Mouse (Mus musculus) telencephalon, adult 2 months (tissue): ENCODE results near the gene 4933411K16Rik.

Experiments
- DNase-seq: peaks from one replicate; pipeline ENCODE4 v3.0.0-alpha.2; 2011; ENCODE audit warnings: low read depth, low spot score

The 4933411K16Rik gene

DNA sequence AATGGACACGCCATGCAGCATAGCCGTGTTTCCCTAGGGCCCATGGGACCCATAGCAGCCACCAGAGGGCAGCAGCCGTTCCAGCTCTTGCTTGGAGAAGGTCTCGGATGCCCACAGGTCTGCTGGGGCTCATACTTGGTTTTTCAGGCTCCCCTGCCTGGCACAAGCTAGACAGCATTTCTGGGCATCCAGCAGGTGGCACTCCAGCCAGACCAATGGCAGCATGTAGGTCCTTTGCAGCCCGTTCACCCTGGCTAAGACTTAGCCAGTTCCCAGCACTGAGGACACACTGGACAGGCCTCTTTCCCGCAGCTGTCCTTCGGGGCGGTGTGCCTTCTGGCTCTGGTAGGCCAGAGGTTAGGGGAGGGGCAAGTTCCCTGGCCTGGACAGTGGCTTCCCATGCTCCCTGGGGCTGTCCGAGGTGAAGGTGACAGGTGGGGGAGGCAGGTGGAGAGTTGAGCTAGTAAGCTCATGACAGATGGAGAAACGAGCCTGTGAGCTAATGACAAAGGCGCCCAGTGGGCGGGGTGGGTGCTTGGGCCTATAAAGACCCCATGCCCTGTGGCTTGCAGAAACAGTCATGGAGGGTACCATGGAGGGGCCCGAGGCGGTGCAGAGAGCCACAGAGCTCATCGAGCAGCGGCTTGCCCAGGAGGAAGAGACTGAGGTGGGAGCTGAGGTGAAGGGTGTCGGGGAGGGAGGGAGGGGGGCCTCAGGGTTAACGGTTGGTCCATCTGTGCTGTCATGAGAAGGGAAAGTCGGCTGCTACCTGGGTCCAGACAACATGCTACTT lies 16.4 kb upstream of the 4933411K16Rik start, which contains the start of gene Ankrd2:
Gene Ankrd2, plus strand, starts transcription at position 545 of the 793 bp plus-strand sequence.
- DNase-seq: peak; percentile 60

DNA sequence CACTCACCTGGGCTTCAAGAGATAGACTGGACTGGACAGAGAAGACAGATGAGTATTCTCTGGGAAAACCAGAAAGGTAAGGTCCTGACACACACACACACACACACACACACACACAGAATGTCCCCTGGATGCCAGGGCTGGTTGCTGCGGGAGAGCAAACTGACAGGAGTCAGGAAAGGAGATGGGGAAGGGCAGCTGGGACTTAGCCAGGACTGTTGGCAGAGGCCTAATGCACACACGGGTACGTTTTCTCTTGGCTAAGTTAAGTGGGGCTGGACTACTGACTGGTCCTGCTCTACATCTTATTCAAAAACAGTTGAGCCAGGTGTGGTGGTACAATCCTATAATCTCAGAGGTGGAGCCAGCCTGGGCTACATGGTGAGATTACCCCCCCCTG lies 15.7 kb upstream of the 4933411K16Rik start:
- no peak for DNase-seq

DNA sequence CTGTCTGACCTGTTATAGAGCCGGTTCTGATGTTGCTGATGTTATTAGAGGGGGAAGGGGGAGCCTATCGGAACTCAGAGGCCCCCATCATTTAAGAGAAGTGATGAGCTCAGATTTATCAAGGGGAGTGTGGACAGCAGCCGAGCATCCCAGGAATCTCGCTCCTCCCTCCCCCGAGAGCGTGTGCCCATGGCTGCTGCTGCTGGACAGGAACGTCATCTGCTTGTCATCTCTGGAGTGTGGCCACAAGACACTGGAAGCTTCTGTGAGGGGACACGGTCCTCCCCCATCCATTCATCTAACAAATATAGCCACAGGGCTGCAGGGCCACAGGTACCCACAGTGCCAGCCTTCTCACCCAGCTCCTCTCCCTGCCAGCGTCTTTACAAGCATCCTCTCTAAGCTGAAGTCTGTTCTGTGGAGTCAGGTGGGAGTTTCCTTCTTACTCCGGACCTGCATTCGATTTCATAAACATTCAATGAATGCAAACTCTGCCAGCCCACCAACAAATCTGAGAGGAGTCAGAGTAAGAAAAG lies 14.8 kb upstream of the 4933411K16Rik start:
- no peak for DNase-seq

GRCm38 (mm10) chr19:42038310-42038709 lies 13.7 kb upstream of the 4933411K16Rik start:
- no peak for DNase-seq

DNA sequence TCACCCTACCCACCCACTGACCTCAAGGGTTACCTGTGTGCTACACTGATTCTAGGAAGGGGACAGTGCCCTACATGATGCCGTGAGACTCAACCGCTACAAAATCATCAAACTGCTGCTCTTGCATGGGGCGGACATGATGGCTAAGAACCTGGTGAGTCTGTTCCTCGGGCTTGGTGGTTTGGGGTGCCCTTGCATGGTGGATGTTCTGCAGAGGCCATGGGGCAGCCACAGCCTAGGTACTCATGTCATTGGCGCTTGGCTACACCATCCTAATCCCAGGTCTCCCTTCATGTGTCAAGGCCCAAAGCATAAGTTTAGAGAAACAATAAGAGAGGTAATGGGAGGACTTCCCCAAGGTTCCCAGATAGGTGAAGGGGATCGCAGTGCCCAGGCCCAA lies 8.1 kb upstream of the 4933411K16Rik start:
- DNase-seq: no peak

- DNase-seq: no peak
Observed at GRCm38 (mm10) chr19:42045269-42046102, 6.6 kb upstream of the 4933411K16Rik start, which contains the start of gene Hoga1. TSS of gene Hoga1 (plus strand) at chr19:42045610.

DNA sequence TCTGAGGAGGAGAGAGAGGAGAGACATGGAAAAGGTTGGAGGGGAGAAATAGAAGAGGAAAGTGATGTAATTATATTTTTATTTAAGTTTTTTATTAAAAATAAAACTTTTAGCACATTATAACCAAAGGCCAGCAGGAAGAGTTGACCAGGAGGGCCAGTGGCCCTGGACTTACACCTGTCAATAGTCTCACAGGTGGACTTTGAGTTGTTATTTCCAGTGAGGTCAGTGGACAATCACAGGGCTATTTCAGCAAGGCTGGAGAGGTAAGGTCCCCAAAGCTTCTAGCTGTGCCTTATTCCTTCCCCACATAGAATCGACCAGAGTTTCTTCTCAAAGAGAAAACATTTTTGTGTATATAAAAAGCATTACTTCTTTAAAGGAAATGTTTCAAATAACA lies 1.8 kb upstream of the 4933411K16Rik start:
- no peak for DNase-seq

DNA sequence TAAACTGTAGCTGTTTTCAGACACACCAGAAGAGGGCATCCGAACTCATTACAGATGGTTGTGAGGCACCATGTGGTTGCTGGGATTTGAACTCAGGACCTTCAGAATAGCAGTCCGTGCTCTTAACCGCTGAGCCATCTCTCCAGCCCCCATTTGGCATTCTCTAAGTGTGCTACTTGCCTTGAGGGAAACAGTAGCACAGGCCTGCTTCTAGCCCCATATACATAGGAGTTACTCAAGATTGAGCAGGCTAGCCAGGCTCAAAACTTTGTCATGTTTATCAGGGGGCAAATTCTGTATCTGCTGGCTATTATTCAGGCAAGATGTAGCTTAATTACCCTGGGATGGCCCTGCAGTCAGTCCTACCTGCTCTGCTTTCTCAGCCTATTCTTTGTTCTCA lies 697 bp upstream of the 4933411K16Rik start:
- DNase-seq: no peak

- DNase-seq: no peak
Observed at GRCm38 (mm10) chr19:42054255-42054654, 2.2 kb downstream of the 4933411K16Rik start.

DNA sequence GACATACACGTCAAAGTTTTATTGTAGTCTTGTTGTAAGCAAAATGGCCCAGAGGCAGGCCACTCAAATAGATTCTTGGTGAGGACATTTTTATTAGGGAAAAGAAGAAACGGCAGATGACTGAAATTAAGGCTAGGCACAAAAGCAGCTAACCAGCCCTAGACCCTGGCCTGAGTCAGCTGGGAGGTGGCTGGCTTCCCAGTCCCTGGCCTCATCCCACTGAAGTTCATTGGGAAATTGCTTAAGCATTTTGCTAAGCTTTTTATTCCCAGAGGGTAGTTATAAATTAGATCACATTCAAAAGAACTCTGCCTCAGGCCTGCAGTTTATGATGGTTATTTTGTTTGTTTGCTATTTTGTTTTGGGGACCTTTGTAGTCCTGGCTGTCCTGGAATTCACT lies 3.8 kb downstream of the 4933411K16Rik start:
- no peak for DNase-seq

- no peak for DNase-seq
Observed at GRCm38 (mm10) chr19:42056719-42057409, 4.8 kb downstream of the 4933411K16Rik start.

GRCm38 (mm10) chr19:42058426-42058825 lies 6.4 kb downstream of the 4933411K16Rik start:
- no peak for DNase-seq

DNA sequence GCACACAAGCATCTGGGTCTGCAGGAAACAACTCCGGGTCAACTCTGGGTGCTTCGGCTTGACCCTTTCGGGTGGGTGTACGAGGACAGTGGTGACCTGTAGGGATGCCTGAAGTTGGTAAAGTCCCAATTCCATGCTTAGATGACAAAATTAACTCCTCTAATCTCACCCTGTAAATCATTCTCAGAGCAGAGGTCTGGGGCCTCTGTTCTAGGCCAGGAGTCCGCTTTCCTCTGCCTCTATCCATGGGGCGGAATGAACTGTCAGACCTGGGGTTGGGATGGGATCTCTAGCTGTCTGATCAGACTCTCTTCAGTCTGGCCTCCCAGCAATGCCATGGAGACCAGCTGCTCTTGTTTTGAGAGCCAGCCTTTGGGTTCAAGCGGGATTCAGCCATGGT lies 9.4 kb downstream of the 4933411K16Rik start:
- DNase-seq: no peak

GRCm38 (mm10) chr19:42068441-42069240 lies 16.6 kb downstream of the 4933411K16Rik start:
- DNase-seq: no peak

DNA sequence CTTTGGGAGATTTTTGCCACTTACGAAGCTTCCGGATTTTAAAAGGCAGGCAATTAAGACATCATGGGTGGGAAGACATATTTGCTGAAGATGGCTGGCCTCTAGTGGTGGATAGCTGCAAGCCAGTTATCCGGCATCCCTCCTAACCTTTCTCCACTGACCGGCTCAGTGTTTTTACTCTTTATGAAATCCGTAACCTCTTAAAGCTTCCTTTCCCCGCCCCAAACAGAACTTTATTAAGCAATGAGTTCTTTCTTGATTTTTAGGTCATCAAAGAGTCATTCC lies 17.1 kb downstream of the 4933411K16Rik start:
- DNase-seq: no peak

GRCm38 (mm10) chr19:42071221-42071620 lies 19.2 kb downstream of the 4933411K16Rik start:
- no peak for DNase-seq

GRCm38 (mm10) chr19:42071886-42072608 lies 20.0 kb downstream of the 4933411K16Rik start:
- no peak for DNase-seq

DNA sequence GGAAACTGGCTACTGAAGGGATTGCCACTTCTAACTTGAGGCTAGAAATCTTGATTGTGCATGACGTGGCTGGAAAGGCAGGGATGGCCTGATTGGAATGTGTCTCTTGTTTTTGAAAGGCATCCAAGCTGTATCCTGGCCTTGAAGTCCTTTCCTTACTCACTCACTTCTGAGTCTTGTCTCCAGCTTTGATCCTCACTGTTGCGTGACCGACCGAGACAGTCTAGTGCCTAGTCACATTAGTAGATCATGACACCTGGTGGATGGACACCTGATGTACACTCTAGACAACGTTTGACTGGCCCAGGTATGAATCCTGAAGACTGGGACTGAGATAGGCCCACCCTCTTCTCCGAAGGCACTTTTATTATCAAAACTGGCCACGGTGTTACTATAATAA lies 20.8 kb downstream of the 4933411K16Rik start:
- DNase-seq: no peak

DNA sequence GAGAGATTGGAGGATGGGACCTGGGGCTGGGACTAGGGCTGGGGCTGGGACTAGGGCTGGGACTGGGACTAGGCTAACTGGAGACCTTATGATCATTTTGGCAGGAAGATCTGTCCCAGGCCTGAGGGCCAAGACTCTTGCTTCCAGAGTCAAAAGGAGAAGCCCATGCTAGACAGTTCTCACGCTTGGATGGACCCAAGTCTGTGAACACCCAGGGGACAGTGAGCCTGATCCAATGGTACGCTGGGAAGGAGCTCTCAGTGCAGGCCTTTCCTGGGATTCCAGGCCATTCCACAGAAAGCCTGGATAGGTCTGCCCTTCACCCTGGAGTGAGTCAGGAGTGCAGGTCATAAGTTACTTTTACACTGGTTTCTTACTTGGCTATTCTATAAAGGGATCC lies 23.0 kb downstream of the 4933411K16Rik start:
- DNase-seq: no peak

GRCm38 (mm10) chr19:42075992-42076391 lies 23.9 kb downstream of the 4933411K16Rik start:
- no peak for DNase-seq
